Mouse (Mus musculus): ENCODE data around the gene Gm11549. TPM values are rescaled to one million over a fixed set of nuclear protein-coding genes. Genes with fewer than 3 reads are reported as not detected.

Gm11549 gene
- polyA plus RNA-seq, 1 experiment from 2014 or later: 0.67 TPM

GRCm38 (mm10) chr3:36488367-36488766 lies 33.2 kb downstream of the Gm11549 start:
- DNase-seq (ENCODE audit: low spot score): no peak
- peaks cover 4% of the 10 kb centered on the region for H3K4me1 ChIP-seq
- 69% methylated on average over 1 of the region's 1 CpGs for WGBS

GRCm38 (mm10) chr3:36486881-36487280 lies 34.7 kb downstream of the Gm11549 start:
- no peaks in the 10 kb centered on the region for H3K9me3 ChIP-seq (replicated peaks)
- no peak overlapping the region for H3K4me3 ChIP-seq
- H3K4me1 ChIP-seq: peaks cover 17% of the 10 kb centered on the region
- no peak overlapping the region for H3K27ac ChIP-seq (replicated peaks)
- 91% methylated on average over 6 of the region's 6 CpGs for WGBS
- H3K27me3 ChIP-seq (ENCODE audit: low read depth, poor library complexity, severe bottlenecking): no peaks in the 10 kb centered on the region
- no peak for DNase-seq (ENCODE audit: low spot score)
- no peaks in the 10 kb centered on the region for H3K36me3 ChIP-seq

More at GRCm38 (mm10) chr3:36488367-36488766, 33.2 kb downstream of the Gm11549 start:
- H3K27ac ChIP-seq (replicated peaks): no peak overlapping the region
- H3K9me3 ChIP-seq (replicated peaks): no peaks in the 10 kb centered on the region
- H3K4me3 ChIP-seq: no peak overlapping the region
- H3K36me3 ChIP-seq: no peaks in the 10 kb centered on the region
- H3K27me3 ChIP-seq (ENCODE audit: low read depth, poor library complexity, severe bottlenecking): no peaks in the 10 kb centered on the region

GRCm38 (mm10) chr3:36486176-36486575 lies 35.4 kb downstream of the Gm11549 start:
- DNase-seq (ENCODE audit: low spot score): no peak
- no peaks in the 10 kb centered on the region for H3K36me3 ChIP-seq
- no peak overlapping the region for H3K27ac ChIP-seq (replicated peaks)
- H3K4me3 ChIP-seq: no peak overlapping the region
- 48% methylated on average over 6 of the region's 6 CpGs for WGBS
- H3K27me3 ChIP-seq (ENCODE audit: low read depth, poor library complexity, severe bottlenecking): no peaks in the 10 kb centered on the region
- H3K9me3 ChIP-seq (replicated peaks): no peaks in the 10 kb centered on the region
- H3K4me1 ChIP-seq: peaks cover 21% of the 10 kb centered on the region

- no peak overlapping the region for H3K27ac ChIP-seq (replicated peaks)
- peaks cover 30% of the 10 kb centered on the region for H3K4me1 ChIP-seq
- H3K4me3 ChIP-seq: no peak overlapping the region
- no peaks in the 10 kb centered on the region for H3K27me3 ChIP-seq (ENCODE audit: low read depth, poor library complexity, severe bottlenecking)
- H3K36me3 ChIP-seq: no peaks in the 10 kb centered on the region
- H3K9me3 ChIP-seq (replicated peaks): no peaks in the 10 kb centered on the region
- DNase-seq (ENCODE audit: low spot score): no peak
- WGBS: 94% methylated on average over 4 of the region's 4 CpGs
Observed at GRCm38 (mm10) chr3:36484292-36484691, 37.3 kb downstream of the Gm11549 start.

GRCm38 (mm10) chr3:36482940-36483339 lies 38.7 kb downstream of the Gm11549 start:
- WGBS: 53% methylated on average over 9 of the region's 9 CpGs
- DNase-seq (ENCODE audit: low spot score): no peak
- peaks cover 37% of the 10 kb centered on the region for H3K4me1 ChIP-seq
- H3K36me3 ChIP-seq: no peaks in the 10 kb centered on the region
- peak overlapping the region; percentile 46; the same call in 1 of the 2 replicates for H3K27ac ChIP-seq (replicated peaks)
- no peaks in the 10 kb centered on the region for H3K9me3 ChIP-seq (replicated peaks)
- peaks cover 2% of the 10 kb centered on the region; the same call in 1 of the 2 replicates for H3K27me3 ChIP-seq (ENCODE audit: low read depth, poor library complexity, severe bottlenecking)
- no peak overlapping the region for H3K4me3 ChIP-seq

GRCm38 (mm10) chr3:36481776-36482193 lies 39.8 kb downstream of the Gm11549 start:
- H3K9me3 ChIP-seq (replicated peaks): no peaks in the 10 kb centered on the region
- H3K27ac ChIP-seq (replicated peaks): peak overlapping the region; percentile 88
- 12% methylated on average over 11 of the region's 11 CpGs for WGBS
- DNase-seq (ENCODE audit: low spot score): peak; percentile 64
- peaks cover 13% of the 10 kb centered on the region for H3K27me3 ChIP-seq (ENCODE audit: low read depth, poor library complexity, severe bottlenecking)
- peaks cover 38% of the 10 kb centered on the region for H3K4me1 ChIP-seq
- H3K36me3 ChIP-seq: no peaks in the 10 kb centered on the region
- H3K4me3 ChIP-seq: peak overlapping the region; percentile 28

- Histone ChIP-seq H3K4me3 (no peak overlapping the region), H3K27ac (replicated peaks) (0 out of 2 replicates have a peak overlapping the region, but pooled peaks have one; percentile 7), H3K4me1 (peaks cover 51% of the 10 kb centered on the region), H3K9me3 (replicated peaks) (no peaks in the 10 kb centered on the region), H3K27me3 (ENCODE audit: low read depth, poor library complexity, severe bottlenecking) (peaks cover 19% of the 10 kb centered on the region), H3K36me3 (no peaks in the 10 kb centered on the region)
- WGBS: 74% methylated on average over 2 of the region's 2 CpGs
- no peak for DNase-seq (ENCODE audit: low spot score)
Observed at GRCm38 (mm10) chr3:36480486-36480885, 41.1 kb downstream of the Gm11549 start.

GRCm38 (mm10) chr3:36478776-36479175 lies 42.8 kb downstream of the Gm11549 start:
- H3K27ac ChIP-seq (replicated peaks): no peak overlapping the region
- no peaks in the 10 kb centered on the region for H3K36me3 ChIP-seq
- H3K4me1 ChIP-seq: peaks cover 62% of the 10 kb centered on the region
- WGBS: 88% methylated on average over 8 of the region's 8 CpGs
- H3K4me3 ChIP-seq: no peak overlapping the region
- no peak for DNase-seq (ENCODE audit: low spot score)
- H3K27me3 ChIP-seq (ENCODE audit: low read depth, poor library complexity, severe bottlenecking): peaks cover 27% of the 10 kb centered on the region
- H3K9me3 ChIP-seq (replicated peaks): no peaks in the 10 kb centered on the region

- 41% methylated on average over 20 of the region's 20 CpGs for WGBS
- peak overlapping the region; percentile 70 for H3K4me3 ChIP-seq
- no peaks in the 10 kb centered on the region for H3K36me3 ChIP-seq
- peak overlapping the region; percentile 81 for H3K27ac ChIP-seq (replicated peaks)
- peak; percentile 19 for DNase-seq (ENCODE audit: low spot score)
- H3K27me3 ChIP-seq (ENCODE audit: low read depth, poor library complexity, severe bottlenecking): peaks cover 27% of the 10 kb centered on the region
- peaks cover 46% of the 10 kb centered on the region for H3K4me1 ChIP-seq
- no peaks in the 10 kb centered on the region for H3K9me3 ChIP-seq (replicated peaks)
Observed at GRCm38 (mm10) chr3:36476261-36477155, 45.1 kb downstream of the Gm11549 start.

GRCm38 (mm10) chr3:36475532-36476087 lies 46.0 kb downstream of the Gm11549 start, which contains the start of the genes Anxa5 and 1810062G17Rik:
Anxa5 (minus strand) TSS chr3:36475894.
1810062G17Rik (plus strand) TSS chr3:36475937.
- under 1% methylated on average over 32 of the region's 32 CpGs for WGBS
- peaks cover 27% of the 10 kb centered on the region for H3K27me3 ChIP-seq (ENCODE audit: low read depth, poor library complexity, severe bottlenecking)
- no peaks in the 10 kb centered on the region for H3K36me3 ChIP-seq
- DNase-seq (ENCODE audit: low spot score): peak; percentile 93
- peak within 1 kb of the TSS; percentile 81 for H3K27ac ChIP-seq (replicated peaks)
- peaks cover 37% of the 10 kb centered on the region for H3K4me1 ChIP-seq
- H3K4me3 ChIP-seq: peak within 1 kb of the TSS; percentile 70
- H3K9me3 ChIP-seq (replicated peaks): no peaks in the 10 kb centered on the region

GRCm38 (mm10) chr3:36474938-36475483 lies 46.6 kb downstream of the Gm11549 start:
- Histone ChIP-seq H3K4me3 (peak overlapping the region; percentile 70), H3K27ac (replicated peaks) (peak overlapping the region; percentile 81), H3K36me3 (no peaks in the 10 kb centered on the region), H3K4me1 (peaks cover 33% of the 10 kb centered on the region), H3K27me3 (ENCODE audit: low read depth, poor library complexity, severe bottlenecking) (peaks cover 27% of the 10 kb centered on the region), H3K9me3 (replicated peaks) (no peaks in the 10 kb centered on the region)
- 4% methylated on average over 24 of the region's 24 CpGs for WGBS
- DNase-seq (ENCODE audit: low spot score): no peak

GRCm38 (mm10) chr3:36474421-36474820 lies 47.2 kb downstream of the Gm11549 start:
- Histone ChIP-seq H3K4me3 (peak overlapping the region; percentile 70), H3K27me3 (ENCODE audit: low read depth, poor library complexity, severe bottlenecking) (peaks cover 27% of the 10 kb centered on the region), H3K4me1 (peaks cover 33% of the 10 kb centered on the region), H3K36me3 (no peaks in the 10 kb centered on the region), H3K27ac (replicated peaks) (no peak overlapping the region), H3K9me3 (replicated peaks) (no peaks in the 10 kb centered on the region)
- WGBS: 76% methylated on average over 5 of the region's 5 CpGs
- DNase-seq (ENCODE audit: low spot score): no peak

Data from midbrain, embryonic 10.5 days (tissue).